Mouse (Mus musculus) cerebral cortex, adult 2 months (tissue): ENCODE results near the gene Gm28729.

Source experiments
- WGBS: fragments of 180-500 bp; shearing (Covaris S2); methylation state at CpG from one replicate; pipeline ENCODE4 v1.1.7; 2018; 5-methylcytosine and 5-hydroxymethylcytosine counted together

Gm28729 gene

GRCm38 (mm10) chr9:96524972-96525506 lies at the start of gene Gm28729:
TSS of gene Gm28729 (minus strand) at chr9:96525264.
- 53% methylated on average over 12 of the region's 12 CpGs for WGBS

- WGBS, result 14% methylated on average over 1 of the region's 1 CpGs
Observed at GRCm38 (mm10) chr9:96573252-96573651, 48.2 kb upstream of the Gm28729 start.

- WGBS, result 87% methylated on average over 9 of the region's 9 CpGs
Observed at GRCm38 (mm10) chr9:96572754-96573153, 47.7 kb upstream of the Gm28729 start.

- 62% methylated on average over 8 of the region's 8 CpGs for WGBS
Observed at GRCm38 (mm10) chr9:96566470-96566996, 41.5 kb upstream of the Gm28729 start.

GRCm38 (mm10) chr9:96563501-96563900 lies 38.4 kb upstream of the Gm28729 start:
- 97% methylated on average over 4 of the region's 4 CpGs for WGBS

GRCm38 (mm10) chr9:96559148-96559547 lies 34.1 kb upstream of the Gm28729 start:
- WGBS, result 88% methylated on average over 6 of the region's 6 CpGs

GRCm38 (mm10) chr9:96558594-96558993 lies 33.5 kb upstream of the Gm28729 start:
- WGBS, result 95% methylated on average over 1 of the region's 1 CpGs

- whole genome bisulfite sequencing, result 67% methylated on average over 1 of the region's 1 CpGs
Observed at GRCm38 (mm10) chr9:96554095-96554494, 29.0 kb upstream of the Gm28729 start.

- WGBS, result 64% methylated on average over 13 of the region's 13 CpGs
Observed at GRCm38 (mm10) chr9:96545410-96545809, 20.3 kb upstream of the Gm28729 start.

- 36% methylated on average over 27 of the region's 27 CpGs for WGBS
Observed at GRCm38 (mm10) chr9:96543643-96544640, 18.9 kb upstream of the Gm28729 start.

- WGBS, result 75% methylated on average over 10 of the region's 10 CpGs
Observed at GRCm38 (mm10) chr9:96538916-96539315, 13.9 kb upstream of the Gm28729 start.

GRCm38 (mm10) chr9:96537615-96537919 lies 12.5 kb upstream of the Gm28729 start:
- WGBS, result 79% methylated on average over 6 of the region's 6 CpGs

GRCm38 (mm10) chr9:96536895-96537614 lies 12.0 kb upstream of the Gm28729 start:
- 19% methylated on average over 37 of the region's 37 CpGs for WGBS

GRCm38 (mm10) chr9:96536093-96536492 lies 11.0 kb upstream of the Gm28729 start:
- WGBS, result 76% methylated on average over 4 of the region's 4 CpGs

- WGBS, result 58% methylated on average over 6 of the region's 6 CpGs
Observed at GRCm38 (mm10) chr9:96535431-96535830, 10.4 kb upstream of the Gm28729 start.

GRCm38 (mm10) chr9:96534256-96534655 lies 9.2 kb upstream of the Gm28729 start:
- WGBS, result 91% methylated on average over 4 of the region's 4 CpGs

- 86% methylated on average over 6 of the region's 6 CpGs for WGBS
Observed at GRCm38 (mm10) chr9:96533476-96533875, 8.4 kb upstream of the Gm28729 start.

GRCm38 (mm10) chr9:96532531-96532930 lies 7.5 kb upstream of the Gm28729 start:
- WGBS, result 69% methylated on average over 4 of the region's 4 CpGs

- 38% methylated on average over 11 of the region's 11 CpGs for WGBS
Observed at GRCm38 (mm10) chr9:96530674-96531081, 5.6 kb upstream of the Gm28729 start.

- 61% methylated on average over 10 of the region's 10 CpGs for WGBS
Observed at GRCm38 (mm10) chr9:96529961-96530673, 5.1 kb upstream of the Gm28729 start.

GRCm38 (mm10) chr9:96526011-96526410 lies 947 bp upstream of the Gm28729 start:
- WGBS, result 95% methylated on average over 4 of the region's 4 CpGs

GRCm38 (mm10) chr9:96523148-96523547 lies 1.9 kb downstream of the Gm28729 start:
- WGBS, result 91% methylated on average over 5 of the region's 5 CpGs
